Mouse (Mus musculus): ENCODE results near the gene Btbd9. TPM values are rescaled to one million over a fixed set of nuclear protein-coding genes. Genes with fewer than 3 reads are reported as not detected.

Btbd9 gene
- polyA plus RNA-seq, 1 experiment, result 21.0 TPM

GRCm38 (mm10) chr17:30199374-30200247, 376.7 kb downstream of the Btbd9 start:
- TF ChIP-seq CTCF (IDR thresholded peaks at IDR 0.05; ENCODE audit: control insufficient read depth, insufficient read depth, low read length), result no peak
- no peak for TF ChIP-seq POLR2A (IDR thresholded peaks at IDR 0.05; ENCODE audit: borderline replicate concordance, control insufficient read depth, low read depth, low read length)
- 69% methylated on average over 13 of the region's 13 CpGs for whole genome bisulfite sequencing
- no peak overlapping the region; the same call in 1 of the 2 replicates for H3K27ac ChIP-seq (ENCODE audit: control insufficient read depth, insufficient read depth, low read depth, low read length, poor library complexity)
- H3K4me3 ChIP-seq (replicated peaks; ENCODE audit: control insufficient read depth, low read depth, low read length), result no peak overlapping the region
- H3K4me1 ChIP-seq (ENCODE audit: control insufficient read depth, insufficient read depth, low read length), result peaks cover 2% of the 10 kb centered on the region

GRCm38 (mm10) chr17:30198422-30198821, 377.9 kb downstream of the Btbd9 start:
- H3K4me3 ChIP-seq (replicated peaks; ENCODE audit: control insufficient read depth, low read depth, low read length), result no peak overlapping the region
- peaks cover 2% of the 10 kb centered on the region for H3K4me1 ChIP-seq (ENCODE audit: control insufficient read depth, insufficient read depth, low read length)
- no peak overlapping the region for H3K27ac ChIP-seq (ENCODE audit: control insufficient read depth, insufficient read depth, low read depth, low read length, poor library complexity)
- TF ChIP-seq POLR2A (IDR thresholded peaks at IDR 0.05; ENCODE audit: borderline replicate concordance, control insufficient read depth, low read depth, low read length) (no peak), CTCF (IDR thresholded peaks at IDR 0.05; ENCODE audit: control insufficient read depth, insufficient read depth, low read length) (no peak)
- WGBS, result 85% methylated on average over 10 of the region's 10 CpGs

GRCm38 (mm10) chr17:30197280-30198030, 378.8 kb downstream of the Btbd9 start:
- TF ChIP-seq CTCF (IDR thresholded peaks at IDR 0.05; ENCODE audit: control insufficient read depth, insufficient read depth, low read length), result no peak
- TF ChIP-seq POLR2A (IDR thresholded peaks at IDR 0.05; ENCODE audit: borderline replicate concordance, control insufficient read depth, low read depth, low read length), result no peak
- Histone ChIP-seq H3K4me3 (replicated peaks; ENCODE audit: control insufficient read depth, low read depth, low read length) (no peak overlapping the region), H3K27ac (ENCODE audit: control insufficient read depth, insufficient read depth, low read depth, low read length, poor library complexity) (peak overlapping the region; percentile 40; the same call in 1 of the 2 replicates), H3K4me1 (ENCODE audit: control insufficient read depth, insufficient read depth, low read length) (peaks cover 2% of the 10 kb centered on the region)
- 25% methylated on average over 12 of the region's 12 CpGs for WGBS

- peaks cover 2% of the 10 kb centered on the region for H3K4me1 ChIP-seq (ENCODE audit: control insufficient read depth, insufficient read depth, low read length)
- TF ChIP-seq POLR2A (IDR thresholded peaks at IDR 0.05; ENCODE audit: borderline replicate concordance, control insufficient read depth, low read depth, low read length) (no peak), CTCF (IDR thresholded peaks at IDR 0.05; ENCODE audit: control insufficient read depth, insufficient read depth, low read length) (no peak)
- WGBS, result 88% methylated on average over 17 of the region's 17 CpGs
- no peak overlapping the region for H3K4me3 ChIP-seq (replicated peaks; ENCODE audit: control insufficient read depth, low read depth, low read length)
- peak overlapping the region; percentile 10; the same call in 1 of the 2 replicates for H3K27ac ChIP-seq (ENCODE audit: control insufficient read depth, insufficient read depth, low read depth, low read length, poor library complexity)
These were observed 379.6 kb downstream of the Btbd9 start for GRCm38 (mm10) chr17:30196401-30197279.

- WGBS, result 91% methylated on average over 18 of the region's 21 CpGs
- Histone ChIP-seq H3K4me3 (replicated peaks; ENCODE audit: control insufficient read depth, low read depth, low read length) (no peak overlapping the region), H3K27ac (ENCODE audit: control insufficient read depth, insufficient read depth, low read depth, low read length, poor library complexity) (no peak overlapping the region), H3K4me1 (ENCODE audit: control insufficient read depth, insufficient read depth, low read length) (peaks cover 2% of the 10 kb centered on the region)
- TF ChIP-seq POLR2A (IDR thresholded peaks at IDR 0.05; ENCODE audit: borderline replicate concordance, control insufficient read depth, low read depth, low read length) (no peak), CTCF (IDR thresholded peaks at IDR 0.05; ENCODE audit: control insufficient read depth, insufficient read depth, low read length) (no peak)
These were observed 380.6 kb downstream of the Btbd9 start for GRCm38 (mm10) chr17:30195591-30196183.

- H3K4me1 ChIP-seq (ENCODE audit: control insufficient read depth, insufficient read depth, low read length), result peaks cover 2% of the 10 kb centered on the region
These were observed 381.5 kb downstream of the Btbd9 start for GRCm38 (mm10) chr17:30194629-30195445.

GRCm38 (mm10) chr17:30194091-30194490, 382.2 kb downstream of the Btbd9 start:
- WGBS, result 79% methylated on average over 3 of the region's 3 CpGs
- peaks cover 2% of the 10 kb centered on the region for H3K4me1 ChIP-seq (ENCODE audit: control insufficient read depth, insufficient read depth, low read length)
- TF ChIP-seq CTCF (IDR thresholded peaks at IDR 0.05; ENCODE audit: control insufficient read depth, insufficient read depth, low read length) (no peak), POLR2A (IDR thresholded peaks at IDR 0.05; ENCODE audit: borderline replicate concordance, control insufficient read depth, low read depth, low read length) (no peak)
- H3K4me3 ChIP-seq (replicated peaks; ENCODE audit: control insufficient read depth, low read depth, low read length), result no peak overlapping the region
- H3K27ac ChIP-seq (ENCODE audit: control insufficient read depth, insufficient read depth, low read depth, low read length, poor library complexity), result no peak overlapping the region

More at GRCm38 (mm10) chr17:30194629-30195445, 381.5 kb downstream of the Btbd9 start:
- 86% methylated on average over 11 of the region's 11 CpGs for whole genome bisulfite sequencing
- no peak overlapping the region for H3K4me3 ChIP-seq (replicated peaks; ENCODE audit: control insufficient read depth, low read depth, low read length)
- TF ChIP-seq CTCF (IDR thresholded peaks at IDR 0.05; ENCODE audit: control insufficient read depth, insufficient read depth, low read length), result no peak
- TF ChIP-seq POLR2A (IDR thresholded peaks at IDR 0.05; ENCODE audit: borderline replicate concordance, control insufficient read depth, low read depth, low read length), result no peak
- no peak overlapping the region for H3K27ac ChIP-seq (ENCODE audit: control insufficient read depth, insufficient read depth, low read depth, low read length, poor library complexity)
